Mouse (Mus musculus): ENCODE measurements around the gene Wipf2. TPM values are rescaled to one million over a fixed set of nuclear protein-coding genes. Genes with fewer than 3 reads are reported as not detected.

The Wipf2 gene
- total and polyA plus RNA-seq, 3 experiments, result 3.1 to 25.4 (median 23.9) TPM

DNA sequence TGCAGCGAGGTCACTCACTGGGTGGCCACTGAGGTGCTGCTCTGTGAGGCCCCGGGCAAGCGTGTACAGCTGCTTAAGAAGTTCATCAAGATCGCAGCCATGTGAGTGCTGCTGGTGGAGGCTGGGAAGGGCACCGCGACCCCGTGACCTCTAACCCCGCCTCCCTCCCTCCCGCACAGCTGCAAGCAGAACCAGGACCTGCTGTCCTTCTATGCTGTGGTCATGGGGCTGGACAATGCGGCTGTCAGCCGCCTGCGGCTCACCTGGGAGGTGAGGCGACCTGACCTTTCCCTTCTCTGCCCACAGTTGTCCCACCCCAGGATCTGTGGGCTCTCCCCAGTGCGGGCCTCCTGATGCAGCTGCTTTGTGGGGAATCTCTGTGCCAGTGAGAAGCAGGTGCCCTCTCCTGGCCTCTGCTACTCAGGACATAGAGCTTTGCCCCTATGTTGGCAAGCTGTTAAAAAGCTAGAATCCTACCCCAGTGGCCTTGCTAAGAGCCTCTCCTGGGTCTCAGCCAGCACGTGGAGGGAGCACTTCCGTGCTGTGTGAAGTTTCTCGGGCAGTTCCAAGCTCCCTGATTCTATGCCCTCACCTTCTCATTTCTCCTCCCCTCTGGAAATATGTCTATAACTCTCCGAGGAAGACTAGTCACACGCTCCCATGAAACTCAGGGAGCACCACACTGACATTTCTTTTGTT is 14.1 kb upstream of the Wipf2 start:
- H3K27me3 ChIP-seq (ENCODE audit: insufficient read depth, low read length), result peaks cover 72% of the 10 kb centered on the region
- no peak for TF ChIP-seq TAL1 (conservative IDR thresholded peaks at IDR 0.05; ENCODE audit: low read depth, low read length)
- no peak for TF ChIP-seq CTCF (IDR thresholded peaks at IDR 0.05; ENCODE audit: low read depth, low read length)
- TF ChIP-seq GATA1 (IDR thresholded peaks at IDR 0.05; ENCODE audit: borderline replicate concordance, low read length), result no peak
- TF ChIP-seq GATA2 (IDR thresholded peaks at IDR 0.05; ENCODE audit: borderline replicate concordance, low read depth, low read length), result no peak
- TF ChIP-seq POLR2AphosphoS5 (IDR thresholded peaks at IDR 0.05; ENCODE audit: insufficient replicate concordance, low read depth, low read length), result no peak
- no peak for ATAC-seq (ENCODE audit: extremely low read depth, insufficient number of reproducible peaks, low FRiP score, poor library complexity, severe bottlenecking)
- no peaks in the 10 kb centered on the region for H3K9me3 ChIP-seq (replicated peaks)
- no peak for DNase-seq (ENCODE audit: low spot score)
- no peak overlapping the region for H3K4me3 ChIP-seq (ENCODE audit: low read depth, low read length)
- no peaks in the 10 kb centered on the region for H3K36me3 ChIP-seq (replicated peaks)
- peaks cover 13% of the 10 kb centered on the region; the same call in 1 of the 2 replicates for H3K4me1 ChIP-seq (ENCODE audit: insufficient read depth, low read depth, low read length)

DNA sequence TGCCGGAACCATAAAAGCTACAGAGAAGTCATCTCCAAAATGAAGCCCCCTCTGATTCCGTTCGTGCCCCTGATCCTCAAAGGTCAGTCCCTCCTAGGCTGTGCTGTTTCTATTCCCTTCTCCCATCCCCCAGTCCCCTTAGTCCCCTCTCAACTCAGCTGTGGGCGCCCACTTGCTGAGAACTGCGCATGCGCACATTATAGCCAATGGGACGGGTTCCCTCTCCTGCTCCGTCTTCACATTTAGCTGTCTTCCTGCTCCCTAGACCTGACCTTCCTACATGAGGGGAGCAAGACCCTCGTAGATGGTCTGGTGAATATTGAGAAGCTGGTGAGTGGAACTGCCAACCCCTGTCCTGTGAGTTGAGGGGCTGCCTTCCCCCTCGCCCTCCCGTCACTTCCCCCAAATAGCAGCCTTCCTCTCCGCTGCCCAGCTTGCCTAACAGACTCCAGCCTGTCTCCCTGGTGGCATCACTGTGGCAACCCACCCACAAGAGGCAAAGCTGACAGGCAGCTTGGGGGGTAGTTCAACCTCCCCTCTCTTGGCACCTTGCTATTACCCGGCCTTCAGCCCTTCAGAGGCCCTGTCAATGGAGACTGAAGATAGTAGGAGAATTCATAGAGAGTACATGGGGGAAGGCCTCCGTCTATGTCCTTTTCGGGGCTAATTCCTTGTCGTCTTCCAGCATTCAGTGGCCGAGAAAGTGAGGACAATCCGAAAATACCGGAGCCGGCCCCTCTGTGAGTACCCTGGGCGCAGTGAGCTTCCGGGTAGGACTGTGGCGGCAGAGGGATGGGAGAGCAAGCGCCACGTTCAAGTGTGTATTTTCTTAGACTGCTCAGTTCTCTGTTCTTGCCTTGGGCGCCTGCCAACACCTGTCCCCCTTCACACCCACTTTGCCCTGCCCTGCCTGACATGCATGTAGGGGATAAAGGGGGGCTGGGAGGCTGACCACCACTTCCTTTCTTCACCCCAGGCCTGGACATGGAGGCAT is 13.0 kb upstream of the Wipf2 start:
- peaks cover 13% of the 10 kb centered on the region; the same call in 1 of the 2 replicates for H3K4me1 ChIP-seq (ENCODE audit: insufficient read depth, low read depth, low read length)
- DNase-seq (ENCODE audit: low spot score) (no peak), ATAC-seq (ENCODE audit: extremely low read depth, insufficient number of reproducible peaks, low FRiP score, poor library complexity, severe bottlenecking) (no peak)
- H3K4me3 ChIP-seq (ENCODE audit: low read depth, low read length), result no peak overlapping the region
- peaks cover 68% of the 10 kb centered on the region for H3K27me3 ChIP-seq (ENCODE audit: insufficient read depth, low read length)
- H3K36me3 ChIP-seq (replicated peaks), result no peaks in the 10 kb centered on the region
- H3K9me3 ChIP-seq (replicated peaks), result no peaks in the 10 kb centered on the region
- no peak for TF ChIP-seq TAL1 (conservative IDR thresholded peaks at IDR 0.05; ENCODE audit: low read depth, low read length)
- no peak for TF ChIP-seq CTCF (IDR thresholded peaks at IDR 0.05; ENCODE audit: low read depth, low read length)
- no peak for TF ChIP-seq GATA2 (IDR thresholded peaks at IDR 0.05; ENCODE audit: borderline replicate concordance, low read depth, low read length)
- no peak for TF ChIP-seq GATA1 (IDR thresholded peaks at IDR 0.05; ENCODE audit: borderline replicate concordance, low read length)
- TF ChIP-seq POLR2AphosphoS5 (IDR thresholded peaks at IDR 0.05; ENCODE audit: insufficient replicate concordance, low read depth, low read length), result no peak

DNA sequence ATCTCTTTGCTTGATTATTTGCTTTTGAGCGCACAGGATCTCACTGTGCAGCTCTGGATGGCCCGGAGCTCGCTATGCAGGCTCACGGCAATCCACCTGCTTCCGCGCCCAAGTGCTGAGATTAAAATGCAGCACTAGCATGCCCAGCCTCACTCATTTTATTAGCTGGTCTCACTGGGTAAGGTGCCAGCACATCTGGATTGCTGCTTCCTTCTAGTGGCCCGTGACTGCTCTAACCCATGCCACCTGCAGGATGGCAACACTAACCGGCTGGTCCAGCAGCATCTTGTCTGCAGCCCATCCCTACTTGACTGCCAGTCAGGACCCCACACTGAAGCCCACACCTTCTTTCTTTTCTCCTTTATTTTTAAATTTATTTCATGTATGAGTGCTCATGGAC is 9.3 kb upstream of the Wipf2 start:
- H3K4me1 ChIP-seq (ENCODE audit: insufficient read depth, low read depth, low read length), result peaks cover 18% of the 10 kb centered on the region
- no peak for TF ChIP-seq TAL1 (conservative IDR thresholded peaks at IDR 0.05; ENCODE audit: low read depth, low read length)
- no peak for TF ChIP-seq CTCF (IDR thresholded peaks at IDR 0.05; ENCODE audit: low read depth, low read length)
- no peak for TF ChIP-seq POLR2AphosphoS5 (IDR thresholded peaks at IDR 0.05; ENCODE audit: insufficient replicate concordance, low read depth, low read length)
- TF ChIP-seq GATA2 (IDR thresholded peaks at IDR 0.05; ENCODE audit: borderline replicate concordance, low read depth, low read length), result no peak
- no peak for TF ChIP-seq GATA1 (IDR thresholded peaks at IDR 0.05; ENCODE audit: borderline replicate concordance, low read length)
- no peaks in the 10 kb centered on the region for H3K9me3 ChIP-seq (replicated peaks)
- DNase-seq (ENCODE audit: low spot score), result no peak
- peaks cover 3% of the 10 kb centered on the region for H3K36me3 ChIP-seq (replicated peaks)
- H3K4me3 ChIP-seq (ENCODE audit: low read depth, low read length), result no peak overlapping the region
- H3K27me3 ChIP-seq (ENCODE audit: insufficient read depth, low read length), result peaks cover 52% of the 10 kb centered on the region
- no peak for ATAC-seq (ENCODE audit: extremely low read depth, insufficient number of reproducible peaks, low FRiP score, poor library complexity, severe bottlenecking)

DNA sequence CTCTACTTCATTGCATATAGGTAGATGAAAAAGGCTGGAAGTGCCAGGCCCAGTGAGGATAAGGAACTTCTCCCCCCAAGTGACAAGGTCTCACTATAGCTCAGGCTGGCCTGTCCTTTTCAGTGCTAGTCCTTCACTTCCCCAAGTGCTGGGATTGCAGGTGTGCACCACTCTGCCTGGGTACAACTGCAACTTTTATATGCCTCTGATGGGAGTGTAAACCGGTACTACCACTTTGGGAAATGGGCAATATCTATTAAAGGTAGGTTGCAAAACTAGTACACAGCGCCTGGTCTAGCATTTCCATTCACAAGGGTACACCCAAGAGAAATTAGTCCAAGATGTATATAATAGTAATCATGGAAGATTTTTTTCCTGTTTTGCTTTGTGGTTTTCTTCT is 8.8 kb upstream of the Wipf2 start:
- Histone ChIP-seq H3K4me3 (ENCODE audit: low read depth, low read length) (no peak overlapping the region), H3K9me3 (replicated peaks) (no peaks in the 10 kb centered on the region), H3K36me3 (replicated peaks) (peaks cover 3% of the 10 kb centered on the region), H3K4me1 (ENCODE audit: insufficient read depth, low read depth, low read length) (peaks cover 21% of the 10 kb centered on the region), H3K27me3 (ENCODE audit: insufficient read depth, low read length) (peaks cover 47% of the 10 kb centered on the region)
- DNase-seq (ENCODE audit: low spot score) (no peak), ATAC-seq (ENCODE audit: extremely low read depth, insufficient number of reproducible peaks, low FRiP score, poor library complexity, severe bottlenecking) (no peak)
- no peak for TF ChIP-seq CTCF (IDR thresholded peaks at IDR 0.05; ENCODE audit: low read depth, low read length)
- no peak for TF ChIP-seq POLR2AphosphoS5 (IDR thresholded peaks at IDR 0.05; ENCODE audit: insufficient replicate concordance, low read depth, low read length)
- TF ChIP-seq TAL1 (conservative IDR thresholded peaks at IDR 0.05; ENCODE audit: low read depth, low read length), result no peak
- no peak for TF ChIP-seq GATA1 (IDR thresholded peaks at IDR 0.05; ENCODE audit: borderline replicate concordance, low read length)
- TF ChIP-seq GATA2 (IDR thresholded peaks at IDR 0.05; ENCODE audit: borderline replicate concordance, low read depth, low read length), result no peak

DNA sequence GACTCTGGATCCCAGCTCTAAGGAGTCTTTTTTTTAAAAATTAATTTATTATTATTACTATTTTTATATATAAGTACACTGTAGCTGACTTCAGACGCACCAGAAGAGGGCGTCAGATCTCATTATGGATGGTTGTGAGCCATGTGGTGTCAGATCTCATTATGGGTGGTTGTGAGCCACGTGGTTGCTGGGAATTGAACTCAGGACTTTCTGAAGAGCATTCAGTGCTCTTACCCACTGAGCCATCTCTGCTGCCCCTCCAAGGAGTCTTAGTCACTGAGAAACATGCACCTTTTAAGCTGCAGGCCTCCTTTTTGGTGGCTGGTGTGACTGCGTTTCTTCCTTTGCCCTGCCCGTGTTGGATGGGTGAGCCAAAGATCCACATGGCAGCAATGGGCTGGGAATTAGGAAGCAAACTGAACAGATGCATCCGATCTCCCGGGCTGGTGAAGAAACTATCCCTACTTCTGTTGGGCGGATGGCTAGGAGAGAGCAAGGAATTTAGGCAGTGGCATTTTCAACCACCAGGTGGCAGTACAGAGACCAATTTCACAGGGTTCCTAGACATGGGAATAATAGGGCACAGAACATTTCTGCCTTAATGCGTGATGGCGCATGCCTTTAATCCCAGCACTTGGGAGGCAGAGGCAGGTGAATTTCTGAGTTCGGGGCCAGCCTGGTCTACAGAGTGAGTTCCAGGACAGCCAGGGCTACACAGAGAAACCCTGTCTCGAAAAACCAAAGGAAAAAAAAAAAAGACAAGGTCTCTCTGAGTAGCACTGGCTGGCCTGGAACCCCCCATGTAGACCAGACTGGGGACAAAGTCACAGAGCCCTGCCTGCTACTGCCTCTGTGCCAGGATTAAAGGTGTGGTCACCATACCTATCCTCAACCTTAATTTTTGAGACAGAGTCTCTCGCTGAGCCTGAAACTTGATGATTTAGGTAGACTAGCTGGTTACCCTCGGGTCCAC is 4.4 kb upstream of the Wipf2 start:
- no peak for TF ChIP-seq GATA1 (IDR thresholded peaks at IDR 0.05; ENCODE audit: borderline replicate concordance, low read length)
- peak; percentile 69 for TF ChIP-seq CTCF (IDR thresholded peaks at IDR 0.05; ENCODE audit: low read depth, low read length)
- TF ChIP-seq TAL1 (conservative IDR thresholded peaks at IDR 0.05; ENCODE audit: low read depth, low read length), result no peak
- ATAC-seq (ENCODE audit: extremely low read depth, insufficient number of reproducible peaks, low FRiP score, poor library complexity, severe bottlenecking) (no peak), DNase-seq (ENCODE audit: low spot score) (no peak)
- Histone ChIP-seq H3K27me3 (ENCODE audit: insufficient read depth, low read length) (peaks cover 10% of the 10 kb centered on the region), H3K36me3 (replicated peaks) (peaks cover 5% of the 10 kb centered on the region), H3K4me1 (ENCODE audit: insufficient read depth, low read depth, low read length) (peaks cover 33% of the 10 kb centered on the region), H3K9me3 (replicated peaks) (no peaks in the 10 kb centered on the region), H3K4me3 (ENCODE audit: low read depth, low read length) (no peak overlapping the region; the same call in 1 of the 2 replicates)

Data from G1E (cell line).